Mouse (Mus musculus): ENCODE measurements around the gene Nupr1l. TPM values are rescaled to one million over a fixed set of nuclear protein-coding genes. Genes with fewer than 3 reads are reported as not detected.

The Nupr1l gene
- polyA plus RNA-seq, 1 experiment from 2014 or later, result 5.1 TPM

DNA sequence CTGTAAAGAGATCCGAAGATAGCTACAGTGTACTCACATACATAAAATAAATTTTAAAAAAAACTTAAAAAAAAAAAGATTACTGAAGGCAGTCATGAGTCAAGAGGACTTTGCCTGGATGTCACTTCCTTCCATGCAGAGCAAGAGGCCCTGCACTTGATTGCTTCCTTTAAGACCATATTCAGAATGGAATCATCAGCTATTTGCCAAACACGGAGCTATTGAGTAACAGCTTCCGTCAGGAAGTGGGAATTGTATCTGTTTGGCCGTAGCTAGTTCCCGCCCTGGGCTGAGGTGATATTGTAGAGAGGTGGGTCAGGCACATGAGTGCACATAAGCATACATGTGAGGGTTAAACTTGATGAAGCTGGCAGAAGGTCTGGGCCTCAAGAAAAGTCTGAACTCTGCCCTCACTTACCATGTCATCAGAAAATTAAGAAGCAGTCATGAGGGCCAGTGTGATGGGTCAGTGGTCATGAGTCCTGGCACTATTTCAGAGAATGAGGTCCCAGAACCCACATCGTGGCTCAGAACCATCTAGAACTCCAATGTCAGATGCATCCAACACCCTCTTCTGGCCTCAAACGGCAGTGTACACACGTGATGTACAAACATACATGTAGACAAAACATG lies 16.6 kb downstream of the Nupr1l start:
- no peak overlapping the region for H3K4me2 ChIP-seq (ENCODE audit: low read depth, low read length, severe bottlenecking)
- H3K27me3 ChIP-seq (ENCODE audit: control insufficient read depth, insufficient read depth, low read length), result no peaks in the 10 kb centered on the region
- H3K4me1 ChIP-seq (replicated peaks; ENCODE audit: control insufficient read depth, insufficient read depth, low read length), result no peaks in the 10 kb centered on the region
- 93% methylated on average over 8 of the region's 8 CpGs for WGBS
- DNase-seq (ENCODE audit: low spot score) (no peak), ATAC-seq (replicated peaks; ENCODE audit: low FRiP score) (no peak)
- no peak overlapping the region for H3K27ac ChIP-seq (ENCODE audit: low read depth, low read length)
- H3K36me3 ChIP-seq (ENCODE audit: control insufficient read depth, insufficient read depth, low read length), result no peaks in the 10 kb centered on the region
- no peak overlapping the region for H3K9ac ChIP-seq (ENCODE audit: low read length)
- no peaks in the 10 kb centered on the region for H3K9me3 ChIP-seq (ENCODE audit: control insufficient read depth, low read length)
- H3K4me3 ChIP-seq (ENCODE audit: low read depth, low read length), result no peak overlapping the region

DNA sequence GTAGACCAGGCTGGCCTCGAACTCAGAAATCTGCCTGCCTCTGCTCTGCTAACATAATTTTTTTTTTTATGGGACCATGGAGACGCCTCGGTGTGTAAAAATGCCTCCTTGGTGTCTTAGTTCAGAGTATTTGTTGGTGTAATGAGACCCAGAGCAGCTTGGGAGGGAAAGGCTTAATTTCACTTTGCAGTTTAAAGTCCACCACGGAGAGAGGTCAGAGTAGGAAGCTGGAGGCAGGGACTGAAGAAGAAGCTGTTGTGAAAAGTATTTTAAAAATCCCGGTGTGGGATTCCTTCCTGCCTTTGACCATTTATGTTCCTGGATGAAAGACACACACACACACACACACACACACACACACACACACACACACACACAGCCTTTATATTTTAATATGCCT lies 17.6 kb downstream of the Nupr1l start:
- Histone ChIP-seq H3K9me3 (ENCODE audit: control insufficient read depth, low read length) (no peaks in the 10 kb centered on the region), H3K4me1 (replicated peaks; ENCODE audit: control insufficient read depth, insufficient read depth, low read length) (no peaks in the 10 kb centered on the region), H3K27ac (ENCODE audit: low read depth, low read length) (no peak overlapping the region), H3K4me2 (ENCODE audit: low read depth, low read length, severe bottlenecking) (no peak overlapping the region), H3K27me3 (ENCODE audit: control insufficient read depth, insufficient read depth, low read length) (no peaks in the 10 kb centered on the region), H3K9ac (ENCODE audit: low read length) (no peak overlapping the region), H3K36me3 (ENCODE audit: control insufficient read depth, insufficient read depth, low read length) (no peaks in the 10 kb centered on the region), H3K4me3 (ENCODE audit: low read depth, low read length) (no peak overlapping the region)
- 83% methylated on average over 5 of the region's 5 CpGs for WGBS
- no peak for DNase-seq (ENCODE audit: low spot score)
- no peak for ATAC-seq (replicated peaks; ENCODE audit: low FRiP score)

DNA sequence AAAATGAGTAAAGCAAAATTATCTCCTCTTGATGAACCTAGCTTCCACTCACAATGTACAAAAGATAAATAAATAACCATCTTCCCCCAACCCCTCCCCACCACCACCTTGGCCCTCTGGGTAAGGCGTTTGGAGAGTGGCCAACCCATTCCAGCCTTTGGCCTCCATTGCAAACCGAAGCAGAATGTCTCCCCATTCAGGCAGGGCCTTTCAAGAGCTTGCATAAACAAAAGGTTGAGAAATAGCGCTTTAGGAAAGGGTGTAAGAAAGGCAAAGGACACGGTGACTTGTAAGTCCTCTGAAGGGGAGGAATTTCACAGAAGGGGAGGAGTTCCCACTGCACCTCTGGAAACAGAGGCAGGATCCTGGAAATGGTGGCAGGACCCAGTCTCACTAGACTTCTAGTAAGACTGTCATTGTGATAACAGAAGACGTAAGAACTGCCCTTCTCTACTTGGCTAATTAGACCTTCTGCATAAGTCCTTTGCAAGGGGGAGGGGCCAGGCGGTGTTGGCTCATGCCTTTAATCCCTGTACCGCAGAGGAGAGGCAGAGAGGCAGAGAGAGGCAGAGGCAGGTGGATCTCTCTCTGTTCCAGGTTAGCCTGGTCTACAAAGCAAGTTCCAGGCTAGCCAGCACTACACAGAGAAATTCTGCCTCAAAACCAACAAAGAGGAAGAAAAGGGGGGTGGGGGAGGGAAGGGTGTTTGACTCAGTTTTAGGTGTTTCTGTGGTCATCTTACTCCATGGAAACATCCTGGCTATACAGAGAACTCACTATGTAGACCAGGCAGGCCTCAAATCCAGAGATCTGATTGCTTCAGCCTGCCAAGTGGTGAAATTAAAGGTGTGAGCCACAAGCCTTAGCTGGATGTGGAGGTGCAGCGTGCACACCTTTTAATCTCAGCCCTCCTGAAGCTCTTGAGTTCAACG lies 21.9 kb downstream of the Nupr1l start:
- Histone ChIP-seq H3K27me3 (ENCODE audit: control insufficient read depth, insufficient read depth, low read length) (no peaks in the 10 kb centered on the region), H3K36me3 (ENCODE audit: control insufficient read depth, insufficient read depth, low read length) (no peaks in the 10 kb centered on the region), H3K27ac (ENCODE audit: low read depth, low read length) (no peak overlapping the region), H3K4me2 (ENCODE audit: low read depth, low read length, severe bottlenecking) (no peak overlapping the region), H3K9ac (ENCODE audit: low read length) (no peak overlapping the region), H3K4me1 (replicated peaks; ENCODE audit: control insufficient read depth, insufficient read depth, low read length) (no peaks in the 10 kb centered on the region), H3K9me3 (ENCODE audit: control insufficient read depth, low read length) (no peaks in the 10 kb centered on the region), H3K4me3 (ENCODE audit: low read depth, low read length) (no peak overlapping the region)
- 49% methylated on average over 9 of the region's 9 CpGs for WGBS
- no peak for DNase-seq (ENCODE audit: low spot score)
- ATAC-seq (replicated peaks; ENCODE audit: low FRiP score), result no peak

DNA sequence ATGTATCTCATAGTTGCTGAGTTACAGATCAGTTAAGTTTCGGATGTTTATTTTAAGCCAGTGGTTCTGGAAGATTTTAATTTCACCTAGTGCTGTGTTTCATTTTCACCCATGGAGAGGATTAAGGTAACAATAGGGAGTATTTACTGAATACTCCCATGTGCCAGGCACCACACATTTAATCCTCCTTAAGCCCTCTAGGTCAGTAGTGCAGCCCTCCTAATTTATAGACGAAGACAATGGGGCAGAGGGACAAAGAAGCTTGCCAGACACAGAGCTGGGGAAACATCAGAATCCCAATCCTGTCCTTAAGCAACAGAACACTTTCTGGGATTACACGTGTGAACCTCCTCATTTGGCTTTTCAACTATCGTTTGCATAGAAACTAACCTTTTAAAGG lies 28.6 kb downstream of the Nupr1l start:
- Histone ChIP-seq H3K4me2 (ENCODE audit: low read depth, low read length, severe bottlenecking) (no peak overlapping the region), H3K36me3 (ENCODE audit: control insufficient read depth, insufficient read depth, low read length) (no peaks in the 10 kb centered on the region), H3K9me3 (ENCODE audit: control insufficient read depth, low read length) (no peaks in the 10 kb centered on the region), H3K27me3 (ENCODE audit: control insufficient read depth, insufficient read depth, low read length) (no peaks in the 10 kb centered on the region; the same call in 1 of the 2 replicates), H3K9ac (ENCODE audit: low read length) (no peak overlapping the region), H3K4me3 (ENCODE audit: low read depth, low read length) (no peak overlapping the region), H3K27ac (ENCODE audit: low read depth, low read length) (no peak overlapping the region), H3K4me1 (replicated peaks; ENCODE audit: control insufficient read depth, insufficient read depth, low read length) (0 out of 2 replicates have a peak, but pooled peaks cover 3% of the 10 kb centered on the region)
- ATAC-seq (replicated peaks; ENCODE audit: low FRiP score) (no peak), DNase-seq (ENCODE audit: low spot score) (no peak)
- WGBS, result 10% methylated on average over 4 of the region's 4 CpGs

DNA sequence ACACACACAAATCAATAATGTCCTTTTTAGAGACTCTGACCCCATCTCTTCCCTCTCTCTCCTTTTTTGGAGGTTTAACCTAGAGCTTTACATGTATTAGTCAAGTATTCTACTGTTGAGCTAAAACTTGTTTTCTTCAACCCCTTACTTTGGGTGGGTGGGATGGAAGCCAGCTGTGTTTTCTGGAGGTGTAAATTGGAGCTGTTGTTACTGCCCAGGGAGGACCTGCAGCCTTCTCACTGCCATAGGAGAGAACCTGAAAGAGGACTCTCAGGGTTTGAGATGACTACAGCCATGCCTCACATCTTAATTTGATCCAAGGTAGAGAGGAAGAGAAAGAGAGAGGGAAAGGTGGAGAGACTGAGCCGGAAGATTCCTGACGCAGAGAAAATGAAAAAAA lies 31.9 kb downstream of the Nupr1l start:
- Histone ChIP-seq H3K27me3 (ENCODE audit: control insufficient read depth, insufficient read depth, low read length) (no peaks in the 10 kb centered on the region; the same call in 1 of the 2 replicates), H3K36me3 (ENCODE audit: control insufficient read depth, insufficient read depth, low read length) (no peaks in the 10 kb centered on the region), H3K9ac (ENCODE audit: low read length) (no peak overlapping the region), H3K4me1 (replicated peaks; ENCODE audit: control insufficient read depth, insufficient read depth, low read length) (peaks cover 7% of the 10 kb centered on the region; the same call in 1 of the 2 replicates), H3K27ac (ENCODE audit: low read depth, low read length) (no peak overlapping the region), H3K4me3 (ENCODE audit: low read depth, low read length) (no peak overlapping the region), H3K4me2 (ENCODE audit: low read depth, low read length, severe bottlenecking) (no peak overlapping the region), H3K9me3 (ENCODE audit: control insufficient read depth, low read length) (no peaks in the 10 kb centered on the region)
- WGBS, result 76% methylated on average over 2 of the region's 2 CpGs
- DNase-seq (ENCODE audit: low spot score) (no peak), ATAC-seq (replicated peaks; ENCODE audit: low FRiP score) (no peak)

DNA sequence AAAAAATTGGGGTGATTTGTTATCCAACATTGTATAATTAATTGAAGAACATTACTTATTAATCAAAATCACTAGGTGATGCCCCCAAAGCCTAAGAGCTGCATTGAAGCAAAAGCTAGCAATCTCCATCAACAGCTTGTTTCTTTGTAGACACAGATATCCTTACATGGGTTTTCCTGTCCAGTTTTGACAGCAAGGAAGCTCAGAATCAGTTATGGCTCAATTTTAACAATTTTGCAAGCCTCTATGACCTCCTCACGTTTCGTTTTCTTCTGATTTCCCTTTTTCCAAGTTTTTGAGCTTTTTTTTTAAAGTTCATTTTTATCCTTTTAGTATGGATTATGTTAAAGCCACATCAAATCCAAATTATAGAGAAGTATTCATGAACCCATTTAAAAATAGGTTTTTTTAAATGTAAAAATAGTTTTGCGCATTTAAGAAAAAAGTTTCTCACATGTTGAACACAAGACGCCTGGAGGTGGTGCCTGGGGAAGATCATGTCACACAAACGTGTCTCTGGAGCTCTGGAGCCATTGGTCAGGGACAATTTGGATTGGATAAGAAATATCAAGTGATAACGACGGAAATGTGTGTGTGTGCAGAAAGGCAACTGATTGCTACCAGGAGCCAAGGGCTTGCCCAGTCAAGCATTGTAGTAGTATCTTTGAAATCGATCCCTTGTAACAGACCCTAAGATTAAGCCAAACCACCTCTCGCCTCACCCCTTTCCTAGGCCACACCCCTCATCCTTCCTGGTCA lies 32.6 kb downstream of the Nupr1l start:
- H3K27ac ChIP-seq (ENCODE audit: low read depth, low read length), result 0 out of 2 replicates have a peak overlapping the region, but pooled peaks have one; percentile 37
- H3K4me1 ChIP-seq (replicated peaks; ENCODE audit: control insufficient read depth, insufficient read depth, low read length), result peaks cover 7% of the 10 kb centered on the region; the same call in 1 of the 2 replicates
- no peaks in the 10 kb centered on the region; the same call in 1 of the 2 replicates for H3K27me3 ChIP-seq (ENCODE audit: control insufficient read depth, insufficient read depth, low read length)
- ATAC-seq (replicated peaks; ENCODE audit: low FRiP score) (no peak), DNase-seq (ENCODE audit: low spot score) (no peak)
- H3K9me3 ChIP-seq (ENCODE audit: control insufficient read depth, low read length), result no peaks in the 10 kb centered on the region
- H3K4me2 ChIP-seq (ENCODE audit: low read depth, low read length, severe bottlenecking), result peak overlapping the region; percentile 46
- WGBS, result 12% methylated on average over 9 of the region's 9 CpGs
- H3K9ac ChIP-seq (ENCODE audit: low read length), result peak overlapping the region; percentile 35; the same call in 1 of the 2 replicates
- H3K36me3 ChIP-seq (ENCODE audit: control insufficient read depth, insufficient read depth, low read length), result no peaks in the 10 kb centered on the region
- peak overlapping the region; percentile 82 for H3K4me3 ChIP-seq (ENCODE audit: low read depth, low read length)

DNA sequence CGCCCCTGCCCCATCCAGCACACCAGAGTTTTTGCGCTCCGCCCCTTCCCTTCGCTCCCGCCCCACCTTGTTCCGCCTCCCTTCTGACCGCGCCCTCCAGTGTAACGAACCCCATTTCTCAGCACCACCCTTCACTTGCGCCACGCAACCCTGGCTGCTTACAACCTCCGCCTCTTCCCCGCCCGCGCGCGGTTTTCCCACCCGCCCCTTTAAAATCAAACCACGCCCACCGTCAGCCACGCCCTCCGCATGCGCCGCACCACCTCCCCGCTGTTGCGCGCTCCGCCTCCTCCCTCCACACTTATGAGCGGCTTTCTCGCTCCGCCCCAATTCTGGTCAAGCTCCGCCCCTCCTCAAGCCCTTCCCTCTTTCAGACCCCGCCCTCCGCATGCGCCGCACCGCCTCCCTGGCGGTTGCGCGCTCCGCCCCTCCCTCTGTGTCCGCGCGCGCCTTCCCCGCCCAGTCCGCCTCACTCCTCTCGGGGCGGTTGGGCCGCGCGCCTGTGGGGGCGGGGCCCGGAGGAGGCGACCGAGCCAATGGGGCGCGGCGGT lies 33.2 kb downstream of the Nupr1l start, which contains the start of gene Vkorc1l1:
Gene Vkorc1l1 (plus strand): TSS at position 476 of the 551 bp plus-strand sequence.
- under 1% methylated on average over 48 of the region's 59 CpGs for WGBS
- ATAC-seq (replicated peaks; ENCODE audit: low FRiP score), result peak; percentile 96
- peaks cover 7% of the 10 kb centered on the region; the same call in 1 of the 2 replicates for H3K4me1 ChIP-seq (replicated peaks; ENCODE audit: control insufficient read depth, insufficient read depth, low read length)

More for the DNA sequence above, 33.2 kb downstream of the Nupr1l start, which contains the start of gene Vkorc1l1:
- H3K36me3 ChIP-seq (ENCODE audit: control insufficient read depth, insufficient read depth, low read length), result no peaks in the 10 kb centered on the region
- no peaks in the 10 kb centered on the region; the same call in 1 of the 2 replicates for H3K27me3 ChIP-seq (ENCODE audit: control insufficient read depth, insufficient read depth, low read length)
- peak; percentile 100 for DNase-seq (ENCODE audit: low spot score)
- H3K9me3 ChIP-seq (ENCODE audit: control insufficient read depth, low read length), result no peaks in the 10 kb centered on the region
- H3K27ac ChIP-seq (ENCODE audit: low read depth, low read length), result 0 out of 2 replicates have a peak within 1 kb of the TSS, but pooled peaks have one; percentile 37
- H3K9ac ChIP-seq (ENCODE audit: low read length), result peak within 1 kb of the TSS; percentile 84
- peak within 1 kb of the TSS; percentile 78 for H3K4me2 ChIP-seq (ENCODE audit: low read depth, low read length, severe bottlenecking)
- peak within 1 kb of the TSS; percentile 82 for H3K4me3 ChIP-seq (ENCODE audit: low read depth, low read length)

All from forebrain, embryonic 11.5 days (tissue).